Mouse (Mus musculus) ES-Bruce4 (cell line): ENCODE measurements at regions not wholly inside any gene's neighbourhood (a gene's known extent, or its start where the extent isn't known, plus 50 kb on each side); places are given as distances from the start of the nearest gene placed in this dataset.
"Not testable (repeated sequence)": the region's sequence is repeated elsewhere in the genome, so short reads cannot be mapped to it uniquely, and the experiment has no call there.

ENCODE experiments used
- CTCF ChIP-seq: IDR thresholded peaks from one replicate; pipeline ENCODE4 v1.8.1; 2011; ENCODE audit warnings: low read depth, low read length
- EP300 ChIP-seq: IDR thresholded peaks from 2 replicates; pipeline ENCODE4 v1.6.1; 2011; ENCODE audit warnings: low read depth, low read length; ENCODE audit not compliant: insufficient read depth
- POLR2A ChIP-seq: IDR thresholded peaks from one replicate; pipeline ENCODE4 v1.8.1; 2011; ENCODE audit warnings: low read length; ENCODE audit not compliant: insufficient read depth

GRCm38 (mm10) chr8:20015411-20016081 is 112.4 kb downstream of the Gm31371 start:
- not testable (repeated sequence) for TF ChIP-seq EP300, POLR2A, CTCF
